Mouse (Mus musculus): ENCODE data around the gene Arhgap44. TPM values are rescaled to one million over a fixed set of nuclear protein-coding genes. Genes with fewer than 3 reads are reported as not detected.
A peak's percentile ranks its signal among the peaks of the same experiment; 100 is the strongest.

The Arhgap44 gene
- polyA plus RNA-seq, 1 experiment: 7.5 TPM

DNA sequence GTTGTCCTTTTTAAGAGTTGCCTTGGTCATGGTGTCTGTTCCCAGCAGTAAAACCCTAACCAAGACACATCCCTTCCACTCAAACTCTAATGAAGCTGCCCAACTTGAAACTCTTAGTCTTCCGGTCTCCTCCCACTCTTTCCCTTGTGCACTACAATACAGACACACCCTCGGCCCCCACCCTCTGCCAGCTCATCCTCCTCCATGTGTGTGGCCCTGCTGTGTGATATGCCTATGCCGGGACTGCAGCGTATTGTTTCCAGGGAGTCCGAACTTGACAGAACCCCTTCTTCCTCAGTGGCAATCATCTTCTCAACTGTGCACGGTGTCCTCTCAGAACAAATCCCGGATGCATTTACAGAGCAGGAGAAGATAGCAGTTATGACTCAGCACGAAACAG is 62.7 kb downstream of the Arhgap44 start:
- no peak overlapping the region for H3K4me2 ChIP-seq (ENCODE audit: low read depth)
- no peaks in the 10 kb centered on the region for H3K27me3 ChIP-seq (ENCODE audit: control insufficient read depth, insufficient read depth, insufficient read length)
- H3K36me3 ChIP-seq (ENCODE audit: control insufficient read depth, insufficient read depth): no peaks in the 10 kb centered on the region
- H3ac ChIP-seq (ENCODE audit: control insufficient read depth, insufficient read length): no peak overlapping the region
- no peaks in the 10 kb centered on the region for H3K79me2 ChIP-seq (ENCODE audit: control insufficient read depth, insufficient read depth)
- no peak overlapping the region for H3K4me3 ChIP-seq
- TF ChIP-seq CEBPB (IDR thresholded peaks at IDR 0.05; ENCODE audit: insufficient read depth, poor library complexity, severe bottlenecking) (no peak), MAX (IDR thresholded peaks at IDR 0.05; ENCODE audit: low read depth) (no peak), TCF12 (IDR thresholded peaks at IDR 0.05; ENCODE audit: insufficient read depth, poor library complexity, severe bottlenecking) (no peak), POLR2AphosphoS2 (IDR thresholded peaks at IDR 0.05; ENCODE audit: insufficient read length, low read depth) (no peak), MYOD1 (IDR thresholded peaks at IDR 0.05; ENCODE audit: control insufficient read depth in 1 of 3, insufficient read length in 2 of 3, low read depth in 2 of 3) (no peak), USF1 (IDR thresholded peaks at IDR 0.05; ENCODE audit: low read depth) (no peak), TCF3 (IDR thresholded peaks at IDR 0.05; ENCODE audit: insufficient read length, low read depth) (no peak), E2F4 (IDR thresholded peaks at IDR 0.05; ENCODE audit: insufficient read depth) (no peak)

DNA sequence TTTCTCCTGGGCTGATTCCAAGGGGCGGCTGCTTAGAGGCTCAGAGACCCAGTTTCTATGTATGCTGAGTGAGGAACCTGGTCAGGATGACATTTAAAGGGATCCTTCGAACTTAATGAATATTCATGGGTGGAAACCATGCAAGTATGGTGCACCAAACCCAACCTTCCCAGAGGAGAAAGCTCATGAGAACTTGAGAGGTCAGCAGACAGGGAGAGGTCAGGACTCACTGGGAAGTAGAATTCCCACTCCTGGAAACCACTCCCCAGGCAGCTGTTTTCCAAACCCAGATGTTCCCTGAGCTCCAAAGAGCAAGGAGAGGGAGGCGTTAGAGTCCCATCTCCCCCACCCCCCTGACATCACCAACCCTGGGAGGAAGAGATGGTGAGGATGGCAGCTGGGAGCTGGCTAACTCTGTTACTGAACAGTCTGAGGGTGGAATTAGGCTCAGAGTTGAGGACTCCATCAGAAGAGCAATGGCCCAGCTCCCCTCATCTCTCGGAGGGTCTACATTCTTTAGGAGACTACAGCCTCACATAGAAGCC is 65.2 kb downstream of the Arhgap44 start:
- TF ChIP-seq TCF12 (IDR thresholded peaks at IDR 0.05; ENCODE audit: insufficient read depth, poor library complexity, severe bottlenecking) (no peak), MAX (IDR thresholded peaks at IDR 0.05; ENCODE audit: low read depth) (no peak), MYOD1 (IDR thresholded peaks at IDR 0.05; ENCODE audit: control insufficient read depth in 1 of 3, insufficient read length in 2 of 3, low read depth in 2 of 3) (no peak), MYOG (IDR thresholded peaks at IDR 0.05; ENCODE audit: control insufficient read depth in 1 of 3, insufficient read depth in 1 of 3, insufficient read length in 2 of 3, low read depth in 2 of 3) (no peak), CEBPB (IDR thresholded peaks at IDR 0.05; ENCODE audit: insufficient read depth, poor library complexity, severe bottlenecking) (no peak), POLR2A (IDR thresholded peaks at IDR 0.05; ENCODE audit: insufficient read length, low read depth) (no peak), TCF3 (IDR thresholded peaks at IDR 0.05; ENCODE audit: insufficient read length, low read depth) (no peak), USF1 (IDR thresholded peaks at IDR 0.05; ENCODE audit: low read depth) (no peak), POLR2AphosphoS2 (IDR thresholded peaks at IDR 0.05; ENCODE audit: insufficient read length, low read depth) (no peak), SRF (IDR thresholded peaks at IDR 0.05; ENCODE audit: control insufficient read depth, insufficient read length, low read depth) (no peak), REST (IDR thresholded peaks at IDR 0.05; ENCODE audit: insufficient read depth, insufficient read length) (no peak)
- Histone ChIP-seq H3ac (ENCODE audit: control insufficient read depth, insufficient read length) (no peak overlapping the region), H3K36me3 (ENCODE audit: control insufficient read depth, insufficient read depth) (no peaks in the 10 kb centered on the region), H3K27me3 (ENCODE audit: control insufficient read depth, insufficient read depth, insufficient read length) (no peaks in the 10 kb centered on the region), H3K4me3 (no peak overlapping the region), H3K79me2 (ENCODE audit: control insufficient read depth, insufficient read depth) (no peaks in the 10 kb centered on the region), H3K4me2 (ENCODE audit: low read depth) (no peak overlapping the region)

DNA sequence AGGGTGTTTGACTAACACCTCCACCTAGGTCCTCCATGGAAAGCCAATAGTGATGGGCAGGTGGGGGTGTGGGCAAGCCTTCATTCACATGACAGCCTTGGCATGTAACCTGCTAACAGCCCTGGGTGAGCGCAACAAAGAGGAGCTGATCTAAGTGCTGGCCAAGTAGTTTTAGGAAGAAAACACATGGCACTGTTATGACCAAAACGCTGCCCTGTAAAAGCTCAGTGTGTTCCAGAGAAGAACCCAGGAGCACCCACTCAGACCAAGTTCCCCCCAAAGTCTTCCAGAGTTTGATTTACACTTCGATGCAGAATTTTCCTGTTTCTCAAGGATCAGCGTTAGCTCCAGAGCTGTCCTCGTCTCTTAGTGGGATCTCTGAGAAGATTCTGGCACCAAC is 65.9 kb downstream of the Arhgap44 start:
- Histone ChIP-seq H3ac (ENCODE audit: control insufficient read depth, insufficient read length) (no peak overlapping the region), H3K27me3 (ENCODE audit: control insufficient read depth, insufficient read depth, insufficient read length) (no peaks in the 10 kb centered on the region), H3K79me2 (ENCODE audit: control insufficient read depth, insufficient read depth) (no peaks in the 10 kb centered on the region), H3K4me2 (ENCODE audit: low read depth) (no peak overlapping the region), H3K4me3 (no peak overlapping the region), H3K36me3 (ENCODE audit: control insufficient read depth, insufficient read depth) (no peaks in the 10 kb centered on the region)
- TF ChIP-seq POLR2AphosphoS2 (IDR thresholded peaks at IDR 0.05; ENCODE audit: insufficient read length, low read depth) (no peak), MAX (IDR thresholded peaks at IDR 0.05; ENCODE audit: low read depth) (no peak), REST (IDR thresholded peaks at IDR 0.05; ENCODE audit: insufficient read depth, insufficient read length) (no peak), USF1 (IDR thresholded peaks at IDR 0.05; ENCODE audit: low read depth) (no peak), SRF (IDR thresholded peaks at IDR 0.05; ENCODE audit: control insufficient read depth, insufficient read length, low read depth) (no peak), E2F4 (IDR thresholded peaks at IDR 0.05; ENCODE audit: insufficient read depth) (no peak), TCF12 (IDR thresholded peaks at IDR 0.05; ENCODE audit: insufficient read depth, poor library complexity, severe bottlenecking) (no peak), CEBPB (IDR thresholded peaks at IDR 0.05; ENCODE audit: insufficient read depth, poor library complexity, severe bottlenecking) (no peak), MYOD1 (IDR thresholded peaks at IDR 0.05; ENCODE audit: control insufficient read depth in 1 of 3, insufficient read length in 2 of 3, low read depth in 2 of 3) (no peak), POLR2A (IDR thresholded peaks at IDR 0.05; ENCODE audit: insufficient read length, low read depth) (no peak), TCF3 (IDR thresholded peaks at IDR 0.05; ENCODE audit: insufficient read length, low read depth) (no peak), MYOG (IDR thresholded peaks at IDR 0.05; ENCODE audit: control insufficient read depth in 1 of 3, insufficient read depth in 1 of 3, insufficient read length in 2 of 3, low read depth in 2 of 3) (no peak)

DNA sequence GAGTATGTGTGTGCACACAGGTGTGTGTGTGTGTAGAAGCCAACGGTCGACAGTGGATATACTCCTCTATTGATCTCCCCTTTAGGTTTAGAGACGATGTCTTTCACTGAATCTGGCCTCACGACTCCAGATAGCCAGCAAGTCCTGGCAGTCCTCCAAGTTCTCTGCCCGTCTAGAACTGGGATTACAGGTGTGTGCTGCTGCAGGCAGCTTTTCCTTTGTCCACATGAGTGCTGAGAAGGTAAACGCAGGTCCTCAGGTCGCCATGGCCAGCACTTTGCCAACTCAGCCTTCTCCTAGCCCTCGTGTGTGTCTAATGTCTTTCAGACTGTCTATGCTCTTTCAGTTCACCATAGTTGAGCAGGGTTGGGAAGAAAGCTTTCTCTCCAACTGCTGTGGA is 69.9 kb downstream of the Arhgap44 start:
- Histone ChIP-seq H3K4me3 (no peak overlapping the region), H3K4me2 (ENCODE audit: low read depth) (no peak overlapping the region), H3ac (ENCODE audit: control insufficient read depth, insufficient read length) (no peak overlapping the region), H3K79me2 (ENCODE audit: control insufficient read depth, insufficient read depth) (no peaks in the 10 kb centered on the region), H3K36me3 (ENCODE audit: control insufficient read depth, insufficient read depth) (no peaks in the 10 kb centered on the region), H3K27me3 (ENCODE audit: control insufficient read depth, insufficient read depth, insufficient read length) (no peaks in the 10 kb centered on the region)
- no peak for TF ChIP-seq MYOD1 (IDR thresholded peaks at IDR 0.05; ENCODE audit: control insufficient read depth in 1 of 3, insufficient read length in 2 of 3, low read depth in 2 of 3)
- no peak for TF ChIP-seq POLR2AphosphoS2 (IDR thresholded peaks at IDR 0.05; ENCODE audit: insufficient read length, low read depth)
- TF ChIP-seq TCF12 (IDR thresholded peaks at IDR 0.05; ENCODE audit: insufficient read depth, poor library complexity, severe bottlenecking): no peak

DNA sequence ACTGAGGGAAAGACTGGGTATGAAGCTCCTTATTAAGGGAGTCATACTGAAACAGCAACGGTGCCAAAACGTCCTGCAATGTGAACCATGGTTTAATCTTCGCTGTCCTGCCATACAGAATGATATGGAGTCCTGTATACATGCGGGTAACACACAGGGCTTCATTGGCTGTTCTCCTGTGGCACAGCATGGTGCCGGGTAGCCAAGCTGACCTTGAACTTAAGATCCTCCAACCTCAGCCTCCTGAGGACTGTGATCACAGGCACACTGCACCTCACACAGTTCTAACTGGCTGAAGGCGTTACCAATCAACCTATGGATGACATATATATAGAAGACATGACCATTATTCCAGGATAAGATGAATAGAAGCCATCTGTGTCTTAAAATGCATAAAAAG is 72.4 kb downstream of the Arhgap44 start:
- no peaks in the 10 kb centered on the region for H3K36me3 ChIP-seq (ENCODE audit: control insufficient read depth, insufficient read depth)
- no peak for TF ChIP-seq CEBPB (IDR thresholded peaks at IDR 0.05; ENCODE audit: insufficient read depth, poor library complexity, severe bottlenecking)
- TF ChIP-seq MAX (IDR thresholded peaks at IDR 0.05; ENCODE audit: low read depth): no peak
- TF ChIP-seq MYOD1 (IDR thresholded peaks at IDR 0.05; ENCODE audit: control insufficient read depth in 1 of 3, insufficient read length in 2 of 3, low read depth in 2 of 3): no peak
- no peak for TF ChIP-seq USF1 (IDR thresholded peaks at IDR 0.05; ENCODE audit: low read depth)
- no peak for TF ChIP-seq POLR2A (IDR thresholded peaks at IDR 0.05; ENCODE audit: insufficient read length, low read depth)
- TF ChIP-seq REST (IDR thresholded peaks at IDR 0.05; ENCODE audit: insufficient read depth, insufficient read length): no peak
- TF ChIP-seq TCF3 (IDR thresholded peaks at IDR 0.05; ENCODE audit: insufficient read length, low read depth): no peak
- no peak for TF ChIP-seq E2F4 (IDR thresholded peaks at IDR 0.05; ENCODE audit: insufficient read depth)
- TF ChIP-seq POLR2AphosphoS2 (IDR thresholded peaks at IDR 0.05; ENCODE audit: insufficient read length, low read depth): no peak
- TF ChIP-seq TCF12 (IDR thresholded peaks at IDR 0.05; ENCODE audit: insufficient read depth, poor library complexity, severe bottlenecking): no peak
- TF ChIP-seq MYOG (IDR thresholded peaks at IDR 0.05; ENCODE audit: control insufficient read depth in 1 of 3, insufficient read depth in 1 of 3, insufficient read length in 2 of 3, low read depth in 2 of 3): no peak
- no peak for TF ChIP-seq SRF (IDR thresholded peaks at IDR 0.05; ENCODE audit: control insufficient read depth, insufficient read length, low read depth)
- no peak overlapping the region for H3K4me3 ChIP-seq

More for the DNA sequence above, 72.4 kb downstream of the Arhgap44 start:
- H3ac ChIP-seq (ENCODE audit: control insufficient read depth, insufficient read length): no peak overlapping the region
- H3K4me2 ChIP-seq (ENCODE audit: low read depth): peak overlapping the region; percentile 36
- H3K79me2 ChIP-seq (ENCODE audit: control insufficient read depth, insufficient read depth): no peaks in the 10 kb centered on the region
- H3K27me3 ChIP-seq (ENCODE audit: control insufficient read depth, insufficient read depth, insufficient read length): no peaks in the 10 kb centered on the region

Measured in myocyte (in vitro differentiated cells).